ENCODE assay signal across 28 mouse cellular contexts in the genomic region with DNA sequence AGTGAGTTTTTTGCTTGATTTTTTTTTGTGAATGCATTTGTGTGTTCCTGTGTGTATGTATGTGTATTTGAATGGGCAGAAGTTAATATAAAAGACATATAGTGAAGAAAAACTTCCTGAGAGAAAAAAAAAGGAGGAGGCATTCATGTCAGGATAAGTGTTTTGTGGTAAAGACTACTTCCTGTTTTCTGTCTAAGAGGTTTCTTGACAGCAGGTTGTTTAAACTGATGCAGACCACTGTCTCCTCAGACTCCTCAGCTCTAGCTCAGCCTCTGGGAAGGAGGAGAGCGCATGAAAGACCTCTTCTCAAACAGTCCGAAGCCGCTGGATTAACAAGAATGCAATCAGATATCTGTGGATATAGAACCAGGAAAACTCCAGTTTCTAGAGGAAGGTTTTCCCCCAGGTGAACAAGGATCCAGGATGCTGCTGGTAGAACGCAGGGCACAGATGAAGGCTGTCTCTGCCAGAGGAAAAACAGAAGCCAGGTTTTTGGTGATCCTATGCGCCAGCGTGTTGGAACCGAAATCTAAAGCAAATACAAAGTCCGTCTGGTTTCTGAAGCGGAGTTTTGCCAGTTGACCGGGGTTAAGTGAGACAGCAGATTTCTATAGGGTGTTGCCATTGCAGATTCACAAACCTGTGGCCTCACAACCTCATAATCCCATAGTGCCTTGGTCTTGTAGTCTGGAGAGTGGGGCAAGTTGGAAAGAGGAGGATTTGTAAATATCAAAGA. TPM values are rescaled to one million over a fixed set of nuclear protein-coding genes. Genes with fewer than 3 reads are reported as not detected.
A peak's percentile ranks its signal among the peaks of the same experiment; 100 is the strongest.
DNase-seq lines count a peak whose midpoint lies in the region; ATAC-seq lines count a peak whose summit lies in the region.
"Had no signal": no experiment of that assay in that cellular context is flagged by ENCODE, and none has a peak within 500 bp of the region (broad histone marks: within the 10 kb centered on the region; RNA-seq: fewer than 3 reads in every experiment).

No protein-coding gene starts in this region.

- H3K9me3 ChIP-seq in limb, embryonic 11.5 days (ENCODE audit: control insufficient read depth, low read length) = no peaks in the 10 kb centered on the region
- H3K9me3 ChIP-seq in limb, embryonic 10.5 days (replicated peaks) = no peaks in the 10 kb centered on the region
- no peaks in the 10 kb centered on the region for H3K9me3 ChIP-seq in hindbrain, embryonic 11.5 days (ENCODE audit: control insufficient read depth, low read length)
- H3K9me3 ChIP-seq: embryonic facial prominence, embryonic 10.5 days; embryonic facial prominence, embryonic 13.5 days; forebrain, embryonic 12.5 days; forebrain, embryonic 15.5 days; heart, embryonic 13.5 days; hindbrain, embryonic 10.5 days had no signal

- H3K9ac ChIP-seq in limb, embryonic 11.5 days (ENCODE audit: low read length) = no peak overlapping the region
- no peak overlapping the region for H3K9ac ChIP-seq in hindbrain, embryonic 11.5 days (ENCODE audit: low read depth, low read length)
- H3K9ac ChIP-seq: embryonic facial prominence, embryonic 13.5 days; forebrain, embryonic 12.5 days; forebrain, embryonic 15.5 days; heart, embryonic 13.5 days; hindbrain, embryonic 14.5 days had no signal

- 93% methylated on average over 10 of the region's 10 CpGs for WGBS in limb, embryonic 11.5 days
- WGBS in limb, embryonic 10.5 days = 93% methylated on average over 10 of the region's 10 CpGs
- WGBS in hindbrain, embryonic 11.5 days = 95% methylated on average over 10 of the region's 10 CpGs

- H3K27me3 ChIP-seq in limb, embryonic 11.5 days (ENCODE audit: control insufficient read depth, insufficient read depth, low read length) = no peaks in the 10 kb centered on the region
- H3K27me3 ChIP-seq in limb, embryonic 10.5 days (ENCODE audit: low read depth, poor library complexity, severe bottlenecking) = 0 out of 2 replicates have a peak, but pooled peaks cover 5% of the 10 kb centered on the region
- no peaks in the 10 kb centered on the region for H3K27me3 ChIP-seq in hindbrain, embryonic 11.5 days (ENCODE audit: control insufficient read depth, insufficient read depth, low read length)
- H3K27me3 ChIP-seq: embryonic facial prominence, embryonic 13.5 days; forebrain, embryonic 12.5 days; forebrain, embryonic 15.5 days; heart, embryonic 13.5 days had no signal

- no peak overlapping the region for H3K27ac ChIP-seq in limb, embryonic 11.5 days (replicated peaks; ENCODE audit: low read depth, low read length)
- H3K27ac ChIP-seq in limb, embryonic 10.5 days = no peak overlapping the region
- no peak overlapping the region for H3K27ac ChIP-seq in hindbrain, embryonic 11.5 days (ENCODE audit: low read depth, low read length)
- H3K27ac ChIP-seq: embryonic facial prominence, embryonic 10.5 days; embryonic facial prominence, embryonic 13.5 days; forebrain, embryonic 12.5 days; forebrain, embryonic 15.5 days; heart, embryonic 13.5 days; hindbrain, embryonic 10.5 days; hindbrain, embryonic 14.5 days; hindbrain, postnatal 0 days had no signal

- DNase-seq in limb, embryonic 11.5 days (ENCODE audit: low spot score) = peak; percentile 17
- no peak for DNase-seq in limb, embryonic 10.5 days (ENCODE audit: low spot score)
- peak; percentile 53 for DNase-seq in MEL-GATA-1-ER (ENCODE audit: extremely low read depth, low read depth)
- no peak for DNase-seq in hindbrain, embryonic 11.5 days (ENCODE audit: low spot score)
- no peak for DNase-seq in right cerebral cortex, postnatal 36 days (ENCODE audit: low spot score in 2 of 2)
- DNase-seq: adrenal gland, adult 2 months; adrenal gland, postnatal 14 days; cerebellum, adult 11 months; cerebellum, adult 2 months; cerebellum, adult 9-11 months; cerebellum, postnatal 25 days; embryo, embryonic 11 days; gastrocnemius, postnatal 10 days; gastrocnemius, postnatal 36 days; heart, adult 18-20 months; heart, postnatal 36 days had no signal

- H3K4me3 ChIP-seq in limb, embryonic 11.5 days (ENCODE audit: low read depth, low read length) = no peak overlapping the region
- H3K4me3 ChIP-seq in limb, embryonic 10.5 days = no peak overlapping the region
- H3K4me3 ChIP-seq in hindbrain, embryonic 11.5 days (ENCODE audit: low read depth, low read length) = no peak overlapping the region
- H3K4me3 ChIP-seq: embryonic facial prominence, embryonic 10.5 days; embryonic facial prominence, embryonic 13.5 days; erythroblast, embryonic 14.5 days; forebrain, embryonic 12.5 days; forebrain, embryonic 15.5 days; heart, embryonic 13.5 days; hindbrain, embryonic 10.5 days had no signal

- H3K4me1 ChIP-seq in limb, embryonic 11.5 days (ENCODE audit: control insufficient read depth, insufficient read depth, low read length) = no peaks in the 10 kb centered on the region
- peaks cover 9% of the 10 kb centered on the region for H3K4me1 ChIP-seq in limb, embryonic 10.5 days
- H3K4me1 ChIP-seq in hindbrain, embryonic 11.5 days (replicated peaks; ENCODE audit: control insufficient read depth, insufficient read depth, low read length) = no peaks in the 10 kb centered on the region

- no peaks in the 10 kb centered on the region for H3K36me3 ChIP-seq in limb, embryonic 11.5 days (ENCODE audit: control insufficient read depth, insufficient read depth, low read length)
- no peaks in the 10 kb centered on the region for H3K36me3 ChIP-seq in limb, embryonic 10.5 days
- no peaks in the 10 kb centered on the region for H3K36me3 ChIP-seq in hindbrain, embryonic 11.5 days (ENCODE audit: control insufficient read depth, insufficient read depth, low read length)
- H3K36me3 ChIP-seq: embryonic facial prominence, embryonic 10.5 days; embryonic facial prominence, embryonic 13.5 days; forebrain, embryonic 12.5 days; forebrain, embryonic 15.5 days; heart, embryonic 13.5 days; hindbrain, embryonic 10.5 days had no signal

- no peak for ATAC-seq in limb, embryonic 11.5 days (ENCODE audit: insufficient number of reproducible peaks, low FRiP score, low TSS enrichment, low read depth)
- ATAC-seq in megakaryocyte progenitor cell, adult 5-6 weeks (replicated peaks; ENCODE audit: poor library complexity) = 0 out of 2 replicates have a peak, but pooled peaks have one; percentile 46
- ATAC-seq in hindbrain, embryonic 11.5 days (ENCODE audit: low FRiP score) = no peak
- ATAC-seq: forebrain, embryonic 15.5 days; hindbrain, postnatal 0 days; inflammation-experienced regulatory T-cells, adult 6 months; intestine, embryonic 16.5 days had no signal

- H3K4me2 ChIP-seq in limb, embryonic 11.5 days (ENCODE audit: low read depth, severe bottlenecking) = no peak overlapping the region
- no peak overlapping the region for H3K4me2 ChIP-seq in hindbrain, embryonic 11.5 days (replicated peaks; ENCODE audit: low read depth, low read length)
- H3K4me2 ChIP-seq: embryonic facial prominence, embryonic 13.5 days; forebrain, embryonic 12.5 days; forebrain, embryonic 15.5 days; heart, embryonic 13.5 days; hindbrain, embryonic 14.5 days had no signal

RNA-seq across cellular contexts. Expression of a gene that starts 45.8 kb away (rescaled TPM):
- 1.9 and 4.4 TPM in 2 replicates for polyA plus RNA-seq in limb, embryonic 11.5 days (2014; fragmentation: Nextera tagmentation; extraction: Ambion mirVana)
- polyA plus RNA-seq in limb, embryonic 10.5 days (2016; fragmentation: Nextera tagmentation; extraction: Ambion mirVana) = 0.31 and 1.7 TPM in 2 replicates
- not detected in 2 replicates for total RNA-seq in megakaryocyte progenitor cell, adult 5-6 weeks (2015)
- not detected in 2 replicates for total RNA-seq in megakaryocyte progenitor cell, adult 5-6 weeks (2017)
- 0.38 and 1.8 TPM in 2 replicates for polyA plus RNA-seq in hindbrain, embryonic 11.5 days (2014; fragmentation: Nextera tagmentation; extraction: Ambion mirVana)
- polyA plus RNA-seq: erythroblast, embryonic 14.5 days; inflammation-experienced regulatory T-cells, adult 6 months had no signal

Comparison
In these comparisons a context has a peak if more than half of its experiments do, and no peak if none do; other contexts are left out.
1. DNase-seq: peak in limb, embryonic 11.5 days (single experiment) and MEL-GATA-1-ER (single experiment); none in limb, embryonic 10.5 days (single experiment), hindbrain, embryonic 11.5 days (single experiment) and right cerebral cortex, postnatal 36 days (0 of 2).